Mouse (Mus musculus) lung, postnatal 0 days (tissue): ENCODE data around the gene Serpina9.
"Not testable (repeated sequence)": the region's sequence is repeated elsewhere in the genome, so short reads cannot be mapped to it uniquely, and the experiment has no call there.

Source experiments
- CTCF ChIP-seq: IDR thresholded peaks from 2 replicates; pipeline ENCODE4 v1.5.1; 2016; ENCODE audit warnings: antibody characterized with exemption, mild to moderate bottlenecking
- EP300 ChIP-seq: IDR thresholded peaks from 2 replicates; pipeline ENCODE4 v1.6.1; 2016; ENCODE audit warnings: antibody characterized with exemption, mild to moderate bottlenecking, control low read depth

- not testable (repeated sequence) for TF ChIP-seq CTCF, EP300
Measured at GRCm38 (mm10) chr12:103956555-103956954, 57.0 kb downstream of the Serpina9 start.
